Mouse (Mus musculus) myocyte (in vitro differentiated cells): ENCODE measurements at regions not wholly inside any gene's neighbourhood (a gene's known extent, or its start where the extent isn't known, plus 50 kb on each side); places are given as distances from the start of the nearest gene placed in this dataset.

ENCODE experiments used
- H3K27me3 ChIP-seq: one replicate; pipeline ENCODE4 v1.6.1; 2011; ENCODE audit not compliant: control insufficient read depth, insufficient read depth, insufficient read length
- H3K36me3 ChIP-seq: one replicate; pipeline ENCODE4 v1.6.1; 2011; ENCODE audit not compliant: control insufficient read depth, insufficient read depth
- H3K4me2 ChIP-seq: one replicate; pipeline ENCODE4 v1.6.1; 2011; ENCODE audit warnings: low read depth, control low read depth
- H3K4me3 ChIP-seq: one replicate; pipeline ENCODE4 v1.5.1; 2011; ENCODE audit warnings: mild to moderate bottlenecking, control low read depth, moderate library complexity
- H3K79me2 ChIP-seq: one replicate; pipeline ENCODE4 v1.6.1; 2011; ENCODE audit not compliant: control insufficient read depth, insufficient read depth
- H3ac ChIP-seq: one replicate; pipeline ENCODE4 v1.6.1; 2011; ENCODE audit not compliant: control insufficient read depth, insufficient read length
- CEBPB ChIP-seq: IDR thresholded peaks from 2 replicates; pipeline ENCODE4 v1.6.1; 2011; ENCODE audit warnings: mild to moderate bottlenecking, moderate library complexity; ENCODE audit not compliant: poor library complexity, insufficient read depth, severe bottlenecking
- E2F4 ChIP-seq: IDR thresholded peaks from one replicate; pipeline ENCODE4 v1.6.1; 2011; ENCODE audit warnings: mild to moderate bottlenecking, control low read depth, moderate library complexity; ENCODE audit not compliant: insufficient read depth
- MAX ChIP-seq: IDR thresholded peaks from one replicate; pipeline ENCODE4 v1.6.1; 2011; ENCODE audit warnings: low read depth, mild to moderate bottlenecking, control low read depth
- MYOD1 ChIP-seq, 3 experiments: IDR thresholded peaks; one replicate each; pipeline ENCODE4 v1.6.1; 2011; ENCODE audit warnings: control low read depth in 2 of 3, low read depth in 2 of 3, mild to moderate bottlenecking in 2 of 3, moderate library complexity in 1 of 3; ENCODE audit not compliant: insufficient read length in 2 of 3, control insufficient read depth in 1 of 3
- MYOG ChIP-seq, 3 experiments: IDR thresholded peaks; one replicate each; pipeline ENCODE4 v1.6.1; 2011; ENCODE audit warnings: control low read depth in 2 of 3, low read depth in 2 of 3, mild to moderate bottlenecking in 2 of 3; ENCODE audit not compliant: insufficient read length in 2 of 3, control insufficient read depth in 1 of 3, insufficient read depth in 1 of 3
- POLR2A ChIP-seq: IDR thresholded peaks from one replicate; pipeline ENCODE4 v1.6.1; 2011; ENCODE audit warnings: low read depth, mild to moderate bottlenecking, control low read depth, moderate library complexity; ENCODE audit not compliant: insufficient read length
- POLR2AphosphoS2 ChIP-seq: IDR thresholded peaks from one replicate; pipeline ENCODE4 v1.6.1; 2011; ENCODE audit warnings: low read depth, control low read depth; ENCODE audit not compliant: insufficient read length
- REST ChIP-seq: IDR thresholded peaks from one replicate; pipeline ENCODE4 v1.6.1; 2011; ENCODE audit warnings: mild to moderate bottlenecking, control low read depth, moderate library complexity; ENCODE audit not compliant: insufficient read depth, insufficient read length
- SRF ChIP-seq: IDR thresholded peaks from one replicate; pipeline ENCODE4 v1.6.1; 2011; ENCODE audit warnings: low read depth; ENCODE audit not compliant: control insufficient read depth, insufficient read length
- TCF12 ChIP-seq: IDR thresholded peaks from one replicate; pipeline ENCODE4 v1.6.1; 2011; ENCODE audit warnings: mild to moderate bottlenecking, control low read depth; ENCODE audit not compliant: poor library complexity, insufficient read depth, severe bottlenecking
- TCF3 ChIP-seq: IDR thresholded peaks from one replicate; pipeline ENCODE4 v1.6.1; 2011; ENCODE audit warnings: low read depth, control low read depth; ENCODE audit not compliant: insufficient read length
- USF1 ChIP-seq: IDR thresholded peaks from one replicate; pipeline ENCODE4 v1.6.1; 2011; ENCODE audit warnings: low read depth, mild to moderate bottlenecking, control low read depth, moderate library complexity

GRCm38 (mm10) chr1:12318029-12318428 lies 904.1 kb downstream of the A830018L16Rik start:
- TF ChIP-seq TCF12 (no peak), POLR2A (no peak), MYOG (IDR thresholded peaks at IDR 0.05; ENCODE audit: control insufficient read depth in 1 of 3, insufficient read depth in 1 of 3, insufficient read length in 2 of 3, low read depth in 2 of 3) (no peak), E2F4 (no peak), REST (no peak), USF1 (no peak), SRF (no peak), MYOD1 (IDR thresholded peaks at IDR 0.05; ENCODE audit: control insufficient read depth in 1 of 3, insufficient read length in 2 of 3, low read depth in 2 of 3) (no peak), TCF3 (no peak), CEBPB (no peak), POLR2AphosphoS2 (no peak), MAX (no peak)
- H3K27me3 ChIP-seq, result no peaks in the 10 kb centered on the region
- no peak overlapping the region for H3ac ChIP-seq
- H3K4me3 ChIP-seq, result no peak overlapping the region
- H3K36me3 ChIP-seq, result no peaks in the 10 kb centered on the region
- no peak overlapping the region for H3K4me2 ChIP-seq
- no peaks in the 10 kb centered on the region for H3K79me2 ChIP-seq

DNA sequence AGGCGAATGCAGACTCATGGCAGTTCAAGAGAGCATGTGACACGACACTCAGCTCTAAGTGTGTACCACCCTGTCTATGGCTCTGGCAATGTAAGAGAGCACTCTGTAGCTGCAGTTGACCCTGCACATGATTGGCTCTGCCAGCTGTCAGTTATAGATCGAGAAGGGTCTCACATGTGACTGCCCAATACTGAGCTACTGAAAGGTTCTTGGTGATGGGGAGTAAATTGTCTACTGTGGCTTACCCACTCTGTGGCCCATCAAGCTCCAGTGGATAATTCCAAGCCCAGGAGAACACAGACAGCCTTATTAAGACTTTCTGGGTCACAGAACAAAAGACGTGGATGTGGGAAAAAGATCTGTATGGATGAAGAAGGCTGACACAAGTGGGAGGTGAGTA lies 920.3 kb downstream of the A830018L16Rik start:
- no peak overlapping the region for H3K4me3 ChIP-seq
- no peaks in the 10 kb centered on the region for H3K79me2 ChIP-seq
- TF ChIP-seq SRF (no peak), MAX (no peak), TCF3 (no peak), REST (no peak), TCF12 (no peak), MYOG (IDR thresholded peaks at IDR 0.05; ENCODE audit: control insufficient read depth in 1 of 3, insufficient read depth in 1 of 3, insufficient read length in 2 of 3, low read depth in 2 of 3) (no peak), POLR2AphosphoS2 (no peak), MYOD1 (IDR thresholded peaks at IDR 0.05; ENCODE audit: control insufficient read depth in 1 of 3, insufficient read length in 2 of 3, low read depth in 2 of 3) (no peak), USF1 (no peak), CEBPB (no peak), E2F4 (no peak), POLR2A (no peak)
- H3K4me2 ChIP-seq, result no peak overlapping the region
- no peak overlapping the region for H3ac ChIP-seq
- no peaks in the 10 kb centered on the region for H3K27me3 ChIP-seq
- no peaks in the 10 kb centered on the region for H3K36me3 ChIP-seq

DNA sequence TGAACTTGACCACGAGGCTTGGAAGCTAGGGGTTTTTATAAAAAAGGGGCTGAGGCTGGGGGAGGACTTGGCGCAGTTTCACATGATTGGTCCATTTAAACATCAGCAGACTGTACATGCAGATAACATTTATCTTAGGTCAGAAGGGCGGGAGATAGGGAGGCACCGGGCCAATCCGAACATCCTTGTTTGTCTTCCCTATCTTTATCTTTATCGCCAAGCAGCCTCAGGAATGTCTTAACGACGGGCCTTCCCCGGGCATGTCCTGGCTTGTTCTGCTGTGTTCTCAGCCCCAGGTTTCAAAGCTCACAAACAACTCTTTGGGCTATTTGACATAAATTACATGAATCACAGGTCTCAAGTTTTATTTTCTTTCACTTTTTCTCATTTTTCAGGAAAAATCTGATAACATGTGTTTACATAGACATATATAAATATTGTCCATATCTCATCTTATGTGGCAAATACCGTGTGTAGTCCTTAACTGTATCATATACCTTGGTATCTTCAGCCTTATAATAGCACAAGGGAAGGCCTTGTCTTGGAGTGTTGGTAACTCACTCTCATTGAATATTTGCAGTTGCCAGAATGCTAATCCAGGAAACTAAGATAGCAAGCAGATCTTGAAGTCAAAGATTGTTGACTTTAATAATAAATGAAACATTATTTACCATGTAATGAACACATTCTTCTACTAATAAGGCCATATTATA lies 931.0 kb downstream of the A830018L16Rik start:
- TF ChIP-seq MYOD1 (IDR thresholded peaks at IDR 0.05; ENCODE audit: control insufficient read depth in 1 of 3, insufficient read length in 2 of 3, low read depth in 2 of 3) (no peak), MAX (no peak), POLR2AphosphoS2 (no peak)
- H3K27me3 ChIP-seq, result no peaks in the 10 kb centered on the region
- H3K36me3 ChIP-seq, result no peaks in the 10 kb centered on the region
- no peaks in the 10 kb centered on the region for H3K79me2 ChIP-seq
- H3ac ChIP-seq, result no peak overlapping the region
- no peak overlapping the region for H3K4me2 ChIP-seq
- no peak overlapping the region for H3K4me3 ChIP-seq

DNA sequence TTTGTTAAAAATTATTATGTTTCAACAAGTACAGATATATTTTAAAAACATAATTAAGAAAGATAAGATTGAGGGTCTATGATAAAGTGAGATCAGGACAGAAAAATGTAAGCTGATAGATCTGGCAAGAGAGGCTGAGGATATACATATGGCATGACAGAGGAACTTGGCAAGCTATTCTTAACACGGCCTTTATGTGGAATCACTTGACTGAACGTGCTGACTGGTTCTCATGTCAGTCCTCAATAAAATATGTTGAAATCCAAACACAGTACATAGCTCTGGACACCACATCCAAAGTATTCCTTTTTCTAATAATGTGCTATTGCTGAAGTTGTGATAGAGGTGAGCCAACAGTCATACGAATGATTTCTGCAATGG lies 931.5 kb downstream of the A830018L16Rik start:
- H3ac ChIP-seq, result no peak overlapping the region
- TF ChIP-seq POLR2A (no peak), REST (no peak), SRF (no peak), MYOG (IDR thresholded peaks at IDR 0.05; ENCODE audit: control insufficient read depth in 1 of 3, insufficient read depth in 1 of 3, insufficient read length in 2 of 3, low read depth in 2 of 3) (no peak), MAX (no peak), USF1 (no peak), TCF3 (no peak), POLR2AphosphoS2 (no peak), MYOD1 (IDR thresholded peaks at IDR 0.05; ENCODE audit: control insufficient read depth in 1 of 3, insufficient read length in 2 of 3, low read depth in 2 of 3) (no peak), TCF12 (no peak), E2F4 (no peak), CEBPB (no peak)
- no peaks in the 10 kb centered on the region for H3K27me3 ChIP-seq
- H3K4me3 ChIP-seq, result no peak overlapping the region
- no peak overlapping the region for H3K4me2 ChIP-seq
- H3K79me2 ChIP-seq, result no peaks in the 10 kb centered on the region
- no peaks in the 10 kb centered on the region for H3K36me3 ChIP-seq

DNA sequence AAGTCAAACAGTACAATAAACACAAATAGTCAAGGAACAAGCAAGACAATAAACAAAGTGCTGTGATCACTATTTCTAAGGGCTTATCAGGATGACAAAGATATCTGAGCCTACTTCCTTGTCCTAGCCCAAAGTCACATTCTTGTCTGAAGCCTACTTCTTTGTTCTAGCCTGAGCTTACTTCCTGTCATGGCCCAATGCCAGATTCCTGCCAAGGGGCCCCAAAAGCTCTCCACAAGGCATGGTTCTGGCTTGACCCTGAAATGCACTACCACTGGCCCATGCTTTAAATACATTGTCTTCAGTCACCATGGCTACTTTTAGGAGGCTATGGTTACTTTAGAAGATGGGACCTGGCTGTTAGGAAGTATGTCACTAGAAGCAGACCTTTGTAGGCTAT lies 940.6 kb downstream of the A830018L16Rik start:
- no peak for TF ChIP-seq USF1
- TF ChIP-seq TCF3, result no peak
- TF ChIP-seq POLR2AphosphoS2, result no peak
- no peak for TF ChIP-seq CEBPB
- no peak for TF ChIP-seq MAX
- TF ChIP-seq E2F4, result no peak
- no peak for TF ChIP-seq REST
- TF ChIP-seq TCF12, result no peak
- Histone ChIP-seq H3K79me2 (no peaks in the 10 kb centered on the region), H3K4me2 (no peak overlapping the region), H3K27me3 (no peaks in the 10 kb centered on the region), H3K36me3 (no peaks in the 10 kb centered on the region), H3ac (no peak overlapping the region), H3K4me3 (no peak overlapping the region)
